In the genomic region with DNA sequence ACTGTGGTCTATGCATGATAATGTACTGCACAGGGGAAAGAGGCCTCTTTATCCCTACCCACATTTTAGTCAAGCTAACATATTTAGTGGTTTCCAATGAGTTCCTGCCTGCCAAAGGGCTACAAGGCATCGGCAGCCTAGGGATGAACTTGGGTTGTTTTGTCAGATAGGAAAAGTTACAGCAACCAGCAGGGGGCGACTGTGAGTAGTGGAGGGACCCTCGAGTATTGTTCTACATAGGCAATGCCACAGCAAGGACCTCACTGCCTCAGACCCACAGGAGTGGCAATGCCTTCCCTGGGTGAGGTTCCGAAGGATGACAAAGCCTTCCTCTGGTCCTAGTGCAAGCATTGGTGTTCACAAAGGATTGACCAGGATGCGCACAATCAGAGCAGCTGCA, we compare ENCODE assay signal across 9 mouse cellular contexts. TPM values are rescaled to one million over a fixed set of nuclear protein-coding genes. Genes with fewer than 3 reads are reported as not detected.
A peak's percentile ranks its signal among the peaks of the same experiment; 100 is the strongest.
DNase-seq lines count a peak whose midpoint lies in the region; ATAC-seq and TF ChIP-seq lines count a peak whose summit lies in the region.
"Had no signal": no experiment of that assay in that cellular context is flagged by ENCODE, and none has a peak within 500 bp of the region (broad histone marks: within the 10 kb centered on the region; RNA-seq: fewer than 3 reads in every experiment).

No protein-coding gene starts in this region.

- no peak for DNase-seq in heart, postnatal 0 days (ENCODE audit: low spot score)
- no peak for DNase-seq in heart, adult 11 months
- peak; percentile 40 for DNase-seq in right cerebral cortex, postnatal 14 days
- no peak for DNase-seq in right cerebral cortex, postnatal 10 days (ENCODE audit: low spot score in 2 of 2)
- peak; percentile 24 for DNase-seq in forelimb bud, embryonic 11.5 days (ENCODE audit: low read depth, low spot score)
- DNase-seq in thymus, postnatal 25 days: peak; percentile 43
- no peak for DNase-seq in urinary bladder, postnatal 4 days (ENCODE audit: low spot score in 2 of 2)
- no peak for DNase-seq in gastrocnemius, postnatal 4 days (ENCODE audit: low spot score in 2 of 2)

- no peak overlapping the region for H3K4me3 ChIP-seq in heart, postnatal 0 days (ENCODE audit: low read depth, low read length)

- no peak for TF ChIP-seq EP300 in heart, postnatal 0 days (IDR thresholded peaks at IDR 0.05; ENCODE audit: low read depth)

- no peak overlapping the region for H3K27ac ChIP-seq in heart, postnatal 0 days (ENCODE audit: low read depth)
- H3K27ac ChIP-seq: macrophage had no signal

- no peak for ATAC-seq in heart, postnatal 0 days (ENCODE audit: insufficient read depth, low read depth)

- no peaks in the 10 kb centered on the region for H3K27me3 ChIP-seq in heart, postnatal 0 days (ENCODE audit: control insufficient read depth, insufficient read depth, low read length)

- H3K9ac ChIP-seq in heart, postnatal 0 days (replicated peaks; ENCODE audit: low read depth, low read length): no peak overlapping the region

- H3K9me3 ChIP-seq in heart, postnatal 0 days (replicated peaks; ENCODE audit: control insufficient read depth, low read length): no peaks in the 10 kb centered on the region

- peak; percentile 30; the same call in 1 of the 2 replicates for TF ChIP-seq CTCF in heart, postnatal 0 days (IDR thresholded peaks at IDR 0.05; ENCODE audit: low read depth)

- no peaks in the 10 kb centered on the region for H3K36me3 ChIP-seq in heart, postnatal 0 days (replicated peaks; ENCODE audit: control insufficient read depth, insufficient read depth, low read length)

- 57% methylated on average over 5 of the region's 5 CpGs for WGBS in heart, postnatal 0 days

- no peak overlapping the region for H3K4me2 ChIP-seq in heart, postnatal 0 days (ENCODE audit: low read depth, low read length)

- peaks cover 8% of the 10 kb centered on the region; the same call in 1 of the 2 replicates for H3K4me1 ChIP-seq in heart, postnatal 0 days (ENCODE audit: control insufficient read depth, insufficient read depth)

RNA-seq across cellular contexts. Expression of a gene that starts 31.7 kb away (rescaled TPM):
- 4.5 and 9.4 TPM in 2 replicates for total RNA-seq in heart, postnatal 0 days (2014; rRNA removed; ENCODE audit: low replicate concordance)
- 1.4 and 1.5 TPM in 2 replicates for polyA plus RNA-seq in heart, postnatal 0 days (2015; fragmentation: Nextera tagmentation; extraction: Ambion mirVana)
- 1 to 10 TPM; 4.2 to 4.6 TPM for total RNA-seq in gastrocnemius, postnatal 4 days (2021)

Comparison
In these comparisons a context has a peak if more than half of its experiments do, and no peak if none do; other contexts are left out.
1. DNase-seq: peak in right cerebral cortex, postnatal 14 days (single experiment), forelimb bud, embryonic 11.5 days (single experiment) and thymus, postnatal 25 days (single experiment); none in heart, postnatal 0 days (single experiment), heart, adult 11 months (single experiment), right cerebral cortex, postnatal 10 days (0 of 2), urinary bladder, postnatal 4 days (0 of 2) and gastrocnemius, postnatal 4 days (0 of 2).